Mouse (Mus musculus): Measurements from ENCODE around the gene Eme1.

GRCm38 (mm10) chr11:94676754-94677606, 23.2 kb upstream of the Eme1 start, which contains the start of gene Xylt2:
- TF ChIP-seq CHD2 (IDR thresholded peaks at IDR 0.05; ENCODE audit: low read depth, low read length) (no peak), ZC3H11A (IDR thresholded peaks at IDR 0.05; ENCODE audit: borderline replicate concordance, low read depth, low read length) (no peak), ZNF384 (IDR thresholded peaks at IDR 0.05; ENCODE audit: low read depth, low read length) (no peak), HCFC1 (IDR thresholded peaks at IDR 0.05; ENCODE audit: borderline replicate concordance, insufficient read depth, low read length) (no peak), MAFK (IDR thresholded peaks at IDR 0.05; ENCODE audit: insufficient read depth, low read depth, low read length) (no peak)
